In genomic region chr4:14201724-14202123, GRCm38 (mm10) we compare ENCODE assay signal across 28 mouse cellular contexts.
DNase-seq lines count a peak whose midpoint lies in the region; ATAC-seq and TF ChIP-seq lines count a peak whose summit lies in the region.
"Had no signal": no experiment of that assay in that cellular context is flagged by ENCODE, and none has a peak within 500 bp of the region (broad histone marks: within the 10 kb centered on the region; RNA-seq: fewer than 3 reads in every experiment).

No protein-coding gene starts in this region.

- no peak overlapping the region for H3K4me2 ChIP-seq in embryonic facial prominence, embryonic 11.5 days (ENCODE audit: low read depth, low read length)
- no peak overlapping the region for H3K4me2 ChIP-seq in forebrain, embryonic 12.5 days
- H3K4me2 ChIP-seq in midbrain, embryonic 11.5 days: no peak overlapping the region
- H3K4me2 ChIP-seq: embryonic facial prominence, embryonic 12.5 days; forebrain, embryonic 13.5 days; hindbrain, embryonic 12.5 days had no signal

- 27% methylated on average over 3 of the region's 3 CpGs for WGBS in embryonic facial prominence, embryonic 11.5 days
- WGBS in embryonic facial prominence, embryonic 10.5 days: 43% methylated on average over 3 of the region's 3 CpGs
- WGBS in forebrain, embryonic 12.5 days: 52% methylated on average over 3 of the region's 3 CpGs
- 72% methylated on average over 3 of the region's 3 CpGs for WGBS in midbrain, embryonic 11.5 days

- H3K36me3 ChIP-seq in embryonic facial prominence, embryonic 11.5 days (replicated peaks; ENCODE audit: control insufficient read depth, insufficient read depth, low read depth, low read length): no peaks in the 10 kb centered on the region
- H3K36me3 ChIP-seq in embryonic facial prominence, embryonic 10.5 days (replicated peaks): no peaks in the 10 kb centered on the region
- no peaks in the 10 kb centered on the region for H3K36me3 ChIP-seq in forebrain, embryonic 12.5 days (replicated peaks)
- no peaks in the 10 kb centered on the region for H3K36me3 ChIP-seq in midbrain, embryonic 11.5 days (ENCODE audit: control insufficient read depth, insufficient read depth, low read length)
- H3K36me3 ChIP-seq: embryonic facial prominence, embryonic 12.5 days; G1E; heart, embryonic 10.5 days; hindbrain, embryonic 12.5 days had no signal

- no peak for ATAC-seq in embryonic facial prominence, embryonic 11.5 days (replicated peaks; ENCODE audit: insufficient number of reproducible peaks, low FRiP score, low TSS enrichment, low read depth)
- ATAC-seq in forebrain, embryonic 12.5 days (ENCODE audit: low FRiP score): no peak
- no peak for ATAC-seq in midbrain, embryonic 11.5 days (ENCODE audit: low FRiP score)
- ATAC-seq: activated CD4-positive, CD25-positive, alpha-beta regulatory T cell, adult 4 months; CD4-positive, CD25-positive, alpha-beta regulatory T cell, adult 4 months; forebrain, embryonic 13.5 days; forebrain, postnatal 0 days; hindbrain, embryonic 16.5 days; inflammation-experienced regulatory T-cells, adult 6 months; intestine, postnatal 0 days had no signal

- H3K9ac ChIP-seq in embryonic facial prominence, embryonic 11.5 days (replicated peaks; ENCODE audit: low read length): no peak overlapping the region
- H3K9ac ChIP-seq in forebrain, embryonic 12.5 days: no peak overlapping the region
- H3K9ac ChIP-seq in midbrain, embryonic 11.5 days (ENCODE audit: low read length): no peak overlapping the region
- H3K9ac ChIP-seq: embryonic facial prominence, embryonic 12.5 days; forebrain, embryonic 13.5 days; forebrain, postnatal 0 days; hindbrain, embryonic 12.5 days had no signal

- H3K4me3 ChIP-seq in embryonic facial prominence, embryonic 11.5 days (ENCODE audit: low read depth, low read length): no peak overlapping the region
- H3K4me3 ChIP-seq in embryonic facial prominence, embryonic 10.5 days: no peak overlapping the region
- H3K4me3 ChIP-seq in forebrain, embryonic 12.5 days (replicated peaks): no peak overlapping the region
- H3K4me3 ChIP-seq in midbrain, embryonic 11.5 days (ENCODE audit: low read depth, low read length): no peak overlapping the region
- H3K4me3 ChIP-seq: embryonic facial prominence, embryonic 12.5 days; forebrain, embryonic 13.5 days; heart, embryonic 10.5 days; hindbrain, embryonic 12.5 days had no signal

- H3K4me1 ChIP-seq in embryonic facial prominence, embryonic 11.5 days (ENCODE audit: control insufficient read depth, insufficient read depth, low read length): no peaks in the 10 kb centered on the region
- peaks cover 16% of the 10 kb centered on the region for H3K4me1 ChIP-seq in embryonic facial prominence, embryonic 10.5 days
- H3K4me1 ChIP-seq in forebrain, embryonic 12.5 days: peaks cover 10% of the 10 kb centered on the region
- no peaks in the 10 kb centered on the region for H3K4me1 ChIP-seq in midbrain, embryonic 11.5 days (ENCODE audit: control insufficient read depth, insufficient read depth, low read length)
- H3K4me1 ChIP-seq: heart, embryonic 10.5 days had no signal

- H3K9me3 ChIP-seq in embryonic facial prominence, embryonic 11.5 days (replicated peaks; ENCODE audit: control insufficient read depth, low read length): no peaks in the 10 kb centered on the region
- no peaks in the 10 kb centered on the region for H3K9me3 ChIP-seq in embryonic facial prominence, embryonic 10.5 days
- H3K9me3 ChIP-seq in forebrain, embryonic 12.5 days: no peaks in the 10 kb centered on the region
- no peaks in the 10 kb centered on the region for H3K9me3 ChIP-seq in midbrain, embryonic 11.5 days (ENCODE audit: control insufficient read depth, low read length)
- H3K9me3 ChIP-seq: embryonic facial prominence, embryonic 12.5 days; forebrain, embryonic 13.5 days; G1E; heart, embryonic 10.5 days; hindbrain, embryonic 12.5 days had no signal

- no peak for TF ChIP-seq POLR2A in brain, embryonic 14.5 days (IDR thresholded peaks at IDR 0.05; ENCODE audit: borderline replicate concordance, extremely low read depth, insufficient read depth, insufficient read length, poor library complexity, severe bottlenecking)

- no peak for TF ChIP-seq CTCF in brain, embryonic 14.5 days (IDR thresholded peaks at IDR 0.05; ENCODE audit: borderline replicate concordance, extremely low read depth, insufficient read depth, insufficient read length)

- no peaks in the 10 kb centered on the region for H3K27me3 ChIP-seq in embryonic facial prominence, embryonic 11.5 days (ENCODE audit: control insufficient read depth, insufficient read depth, low read length)
- no peaks in the 10 kb centered on the region for H3K27me3 ChIP-seq in embryonic facial prominence, embryonic 10.5 days (replicated peaks; ENCODE audit: low read depth, poor library complexity, severe bottlenecking)
- no peaks in the 10 kb centered on the region for H3K27me3 ChIP-seq in forebrain, embryonic 12.5 days
- no peaks in the 10 kb centered on the region for H3K27me3 ChIP-seq in midbrain, embryonic 11.5 days (ENCODE audit: control insufficient read depth, insufficient read depth, low read length)
- H3K27me3 ChIP-seq: embryonic facial prominence, embryonic 12.5 days; forebrain, embryonic 13.5 days; hindbrain, embryonic 12.5 days had no signal

- H3K27ac ChIP-seq in embryonic facial prominence, embryonic 11.5 days (replicated peaks; ENCODE audit: low read depth, low read length): no peak overlapping the region
- no peak overlapping the region for H3K27ac ChIP-seq in embryonic facial prominence, embryonic 10.5 days (replicated peaks)
- no peak overlapping the region for H3K27ac ChIP-seq in forebrain, embryonic 12.5 days
- no peak overlapping the region for H3K27ac ChIP-seq in midbrain, embryonic 11.5 days (ENCODE audit: low read depth, low read length)
- H3K27ac ChIP-seq: embryonic facial prominence, embryonic 12.5 days; forebrain, embryonic 13.5 days; heart, embryonic 10.5 days; hindbrain, embryonic 12.5 days had no signal

- peak; percentile 26 for DNase-seq in embryonic facial prominence, embryonic 11.5 days (ENCODE audit: low spot score)
- DNase-seq in embryonic facial prominence, embryonic 10.5 days (ENCODE audit: low spot score): no peak
- peak; percentile 32 for DNase-seq in 3T3-L1 (ENCODE audit: low read depth, low spot score)
- peak; percentile 5 for DNase-seq in NIH3T3 (ENCODE audit: low read depth)
- peak; percentile 54 for DNase-seq in brain, embryonic 14.5 days (ENCODE audit: low read depth)
- DNase-seq in midbrain, embryonic 11.5 days (ENCODE audit: low spot score, missing footprints): no peak
- DNase-seq: adrenal gland, adult 2 months; adrenal gland, postnatal 25 days; B cell, adult 2 months; cerebellum, adult 18-20 months; cerebellum, adult 9-11 months; forebrain, postnatal 0 days; gastrocnemius, postnatal 10 days; heart, adult 18-20 months; heart, postnatal 10 days; heart, postnatal 4 days; kidney, adult 8-10 months had no signal

Comparison
In these comparisons a context has a peak if more than half of its experiments do, and no peak if none do; other contexts are left out.
1. DNase-seq: peak in embryonic facial prominence, embryonic 11.5 days (single experiment), 3T3-L1 (single experiment), NIH3T3 (single experiment) and brain, embryonic 14.5 days (single experiment); none in embryonic facial prominence, embryonic 10.5 days (single experiment) and midbrain, embryonic 11.5 days (single experiment).